Mouse (Mus musculus): Measurements from ENCODE around the gene Slc25a39. TPM values are rescaled to one million over a fixed set of nuclear protein-coding genes. Genes with fewer than 3 reads are reported as not detected.

Gene Slc25a39
- total and polyA plus RNA-seq, 3 experiments: 108 to 226 (median 199) TPM

- TF ChIP-seq ELF1 (IDR thresholded peaks at IDR 0.05; ENCODE audit: low read depth, low read length) (no peak), MAX (IDR thresholded peaks at IDR 0.05; ENCODE audit: low read length) (no peak), MAFK (IDR thresholded peaks at IDR 0.05; ENCODE audit: insufficient replicate concordance, low read length) (no peak), E2F4 (IDR thresholded peaks at IDR 0.05; ENCODE audit: insufficient replicate concordance, low read depth, low read length) (no peak), ZMIZ1 (IDR thresholded peaks at IDR 0.05; ENCODE audit: low read depth, low read length) (no peak), MAZ (IDR thresholded peaks at IDR 0.05; ENCODE audit: low read depth, low read length) (no peak), CTCF (conservative IDR thresholded peaks at IDR 0.05 in 1 of 2, IDR thresholded peaks at IDR 0.05 in 1 of 2; ENCODE audit: low read depth in 2 of 2, low read length in 2 of 2) (no peak), MXI1 (IDR thresholded peaks at IDR 0.05; ENCODE audit: low read depth, low read length) (no peak), EP300 (IDR thresholded peaks at IDR 0.05; ENCODE audit: low read length) (no peak), USF2 (conservative IDR thresholded peaks at IDR 0.05; ENCODE audit: low read depth, low read length) (no peak), POLR2AphosphoS2 (IDR thresholded peaks at IDR 0.05; ENCODE audit: low read depth, low read length) (no peak), POLR2A (IDR thresholded peaks at IDR 0.05; ENCODE audit: low read depth, low read length) (no peak), SMC3 (IDR thresholded peaks at IDR 0.05; ENCODE audit: low read depth, low read length) (no peak)
- no peak for DNase-seq (ENCODE audit: extremely low read depth)
- in situ Hi-C loops (cut with MboI; ENCODE audit: low pct_ligation_motif_present, low pct_unique_long_range_greater_than_20kb, low sequenced_read_pairs): no loop called here
- H3K27me3 ChIP-seq (replicated peaks): peaks cover 57% of the 10 kb centered on the region
- no peak overlapping the region for H3K9ac ChIP-seq (ENCODE audit: insufficient read depth, low read depth)
- H3K36me3 ChIP-seq (replicated peaks in 1 of 2; ENCODE audit: control insufficient read depth in 1 of 2, insufficient read depth in 1 of 2, low read length in 1 of 2): no peaks in the 10 kb centered on the region
- peaks cover 46 to 79% of the 10 kb centered on the region in 2 experiments for H3K4me1 ChIP-seq (ENCODE audit: control insufficient read depth in 1 of 2, insufficient read depth in 2 of 2)
- no peak overlapping the region for H3K4me2 ChIP-seq (ENCODE audit: insufficient read depth, low read depth, poor library complexity, severe bottlenecking)
- no peaks in the 10 kb centered on the region for H3K9me3 ChIP-seq (replicated peaks; ENCODE audit: low read length)
- no peaks in the 10 kb centered on the region for H3K79me2 ChIP-seq (replicated peaks; ENCODE audit: control insufficient read depth, extremely low read depth, insufficient read depth, poor library complexity, severe bottlenecking)
- H3K27ac ChIP-seq (ENCODE audit: insufficient read depth, low read depth): no peak overlapping the region
- dilution Hi-C loops (cut with MboI; ENCODE audit: extremely low pct_ligation_motif_present, extremely low pct_unique_long_range_greater_than_20kb, low sequenced_read_pairs): no loop called here
- H3K4me3 ChIP-seq (replicated peaks in 1 of 3; ENCODE audit: low read depth in 2 of 3, low read length in 2 of 3, poor library complexity in 1 of 3): no peak overlapping the region
Measured at GRCm38 (mm10) chr11:102370285-102370684, 37.5 kb downstream of the Slc25a39 start.

GRCm38 (mm10) chr11:102369263-102369662, 38.5 kb downstream of the Slc25a39 start:
- no peak overlapping the region for H3K4me2 ChIP-seq (ENCODE audit: insufficient read depth, low read depth, poor library complexity, severe bottlenecking)
- in situ Hi-C loops (cut with MboI; ENCODE audit: low pct_ligation_motif_present, low pct_unique_long_range_greater_than_20kb, low sequenced_read_pairs) (no loop called here), dilution Hi-C loops (cut with MboI; ENCODE audit: extremely low pct_ligation_motif_present, extremely low pct_unique_long_range_greater_than_20kb, low sequenced_read_pairs) (no loop called here)
- peaks cover 65% of the 10 kb centered on the region for H3K27me3 ChIP-seq (replicated peaks)
- no peak overlapping the region for H3K27ac ChIP-seq (ENCODE audit: insufficient read depth, low read depth)
- TF ChIP-seq POLR2AphosphoS2 (IDR thresholded peaks at IDR 0.05; ENCODE audit: low read depth, low read length) (no peak), TCF12 (IDR thresholded peaks at IDR 0.05; ENCODE audit: low read depth, low read length) (no peak), NELFE (IDR thresholded peaks at IDR 0.05; ENCODE audit: low read depth, low read length) (no peak), BHLHE40 (IDR thresholded peaks at IDR 0.05; ENCODE audit: low read depth, low read length) (no peak), PAX5 (IDR thresholded peaks at IDR 0.05; ENCODE audit: low read length) (no peak), RAD21 (IDR thresholded peaks at IDR 0.05; ENCODE audit: low read depth, low read length) (no peak), MAX (IDR thresholded peaks at IDR 0.05; ENCODE audit: low read length) (no peak), UBTF (IDR thresholded peaks at IDR 0.05; ENCODE audit: low read depth, low read length) (no peak), ZNF384 (IDR thresholded peaks at IDR 0.05; ENCODE audit: low read depth, low read length) (no peak), MEF2A (IDR thresholded peaks at IDR 0.05; ENCODE audit: borderline replicate concordance, low read depth, low read length) (no peak), TBP (conservative IDR thresholded peaks at IDR 0.05; ENCODE audit: low read depth, low read length) (no peak), GABPA (IDR thresholded peaks at IDR 0.05; ENCODE audit: insufficient replicate concordance, low read depth, low read length) (no peak), CHD1 (IDR thresholded peaks at IDR 0.05; ENCODE audit: low read depth, low read length) (no peak), ETS1 (conservative IDR thresholded peaks at IDR 0.05; ENCODE audit: low read depth, low read length) (no peak), SIN3A (IDR thresholded peaks at IDR 0.05; ENCODE audit: low read length) (no peak), KAT2A (IDR thresholded peaks at IDR 0.05; ENCODE audit: insufficient replicate concordance, low read length) (no peak), CTCF (conservative IDR thresholded peaks at IDR 0.05 in 1 of 2, IDR thresholded peaks at IDR 0.05 in 1 of 2; ENCODE audit: low read depth in 2 of 2, low read length in 2 of 2) (no peak), NRF1 (IDR thresholded peaks at IDR 0.05; ENCODE audit: low read depth, low read length) (no peak), JUN (IDR thresholded peaks at IDR 0.05; ENCODE audit: insufficient read depth, low read depth, low read length) (no peak)
- H3K79me2 ChIP-seq (replicated peaks; ENCODE audit: control insufficient read depth, extremely low read depth, insufficient read depth, poor library complexity, severe bottlenecking): no peaks in the 10 kb centered on the region
- H3K4me3 ChIP-seq (replicated peaks in 1 of 3; ENCODE audit: low read depth in 2 of 3, low read length in 2 of 3, poor library complexity in 1 of 3): no peak overlapping the region
- no peak for DNase-seq (ENCODE audit: extremely low read depth)
- no peaks in the 10 kb centered on the region for H3K9me3 ChIP-seq (replicated peaks; ENCODE audit: low read length)
- no peak overlapping the region for H3K9ac ChIP-seq (ENCODE audit: insufficient read depth, low read depth)
- peaks cover 50 to 81% of the 10 kb centered on the region in 2 experiments for H3K4me1 ChIP-seq (ENCODE audit: control insufficient read depth in 1 of 2, insufficient read depth in 2 of 2)
- H3K36me3 ChIP-seq (replicated peaks in 1 of 2; ENCODE audit: control insufficient read depth in 1 of 2, insufficient read depth in 1 of 2, low read length in 1 of 2): no peaks in the 10 kb centered on the region

All from CH12.LX (cell line).